In genomic region chr17:10548969-10549368, GRCm38 (mm10) we compare ENCODE assay signal across 24 mouse cellular contexts.
"Had no signal": no experiment of that assay in that cellular context is flagged by ENCODE, and none has a peak within 500 bp of the region (broad histone marks: within the 10 kb centered on the region; RNA-seq: fewer than 3 reads in every experiment).

No protein-coding gene starts in this region.

- H3K4me1 ChIP-seq: embryonic facial prominence, embryonic 10.5 days; embryonic facial prominence, embryonic 12.5 days; embryonic facial prominence, embryonic 13.5 days; embryonic facial prominence, embryonic 15.5 days; forebrain, embryonic 10.5 days; forebrain, embryonic 12.5 days; forebrain, embryonic 13.5 days; forebrain, embryonic 15.5 days had no signal

- H3K9me3 ChIP-seq: embryonic facial prominence, embryonic 10.5 days; embryonic facial prominence, embryonic 12.5 days; embryonic facial prominence, embryonic 13.5 days; embryonic facial prominence, embryonic 15.5 days; forebrain, embryonic 10.5 days; forebrain, embryonic 12.5 days; forebrain, embryonic 13.5 days; forebrain, embryonic 15.5 days had no signal

- DNase-seq: cerebellum, adult 9-10 months; cerebellum, adult 9-11 months; cerebellum, postnatal 10 days; cerebellum, postnatal 14 days; cerebellum, postnatal 25 days; cerebellum, postnatal 36 days; embryo, embryonic 11 days; forebrain, postnatal 0 days; gastrocnemius, adult 2 months; gastrocnemius, postnatal 10 days; gastrocnemius, postnatal 14 days; gastrocnemius, postnatal 25 days; gastrocnemius, postnatal 36 days; heart, adult 18-20 months; heart, adult 2 months had no signal

- H3K27me3 ChIP-seq: embryonic facial prominence, embryonic 12.5 days; embryonic facial prominence, embryonic 15.5 days; forebrain, embryonic 15.5 days had no signal

- H3K27ac ChIP-seq: embryonic facial prominence, embryonic 10.5 days; embryonic facial prominence, embryonic 12.5 days; embryonic facial prominence, embryonic 13.5 days; embryonic facial prominence, embryonic 15.5 days; forebrain, embryonic 10.5 days; forebrain, embryonic 12.5 days; forebrain, embryonic 13.5 days; forebrain, embryonic 15.5 days; gastrocnemius, adult 2 months; heart, adult 2 months had no signal

- H3K36me3 ChIP-seq: embryonic facial prominence, embryonic 10.5 days; embryonic facial prominence, embryonic 12.5 days; embryonic facial prominence, embryonic 13.5 days; embryonic facial prominence, embryonic 15.5 days; forebrain, embryonic 10.5 days; forebrain, embryonic 12.5 days; forebrain, embryonic 15.5 days had no signal

- H3K4me3 ChIP-seq: embryonic facial prominence, embryonic 10.5 days; embryonic facial prominence, embryonic 12.5 days; embryonic facial prominence, embryonic 13.5 days; embryonic facial prominence, embryonic 15.5 days; erythroblast, embryonic 14.5 days; forebrain, embryonic 10.5 days; forebrain, embryonic 12.5 days; forebrain, embryonic 13.5 days; forebrain, embryonic 15.5 days; gastrocnemius, adult 2 months; heart, adult 2 months had no signal
